Comparison of ENCODE assay signal across 19 mouse cellular contexts in genomic region chr11:4148536-4149156, GRCm38 (mm10). TPM values are rescaled to one million over a fixed set of nuclear protein-coding genes. Genes with fewer than 3 reads are reported as not detected.
DNase-seq lines count a peak whose midpoint lies in the region; ATAC-seq and TF ChIP-seq lines count a peak whose summit lies in the region.
"Had no signal": no experiment of that assay in that cellular context is flagged by ENCODE, and none has a peak within 500 bp of the region (broad histone marks: within the 10 kb centered on the region; RNA-seq: fewer than 3 reads in every experiment).

No protein-coding gene starts in this region.

- no peak for TF ChIP-seq CTCF in heart, adult 2 months (IDR thresholded peaks at IDR 0.05)
- no peak for TF ChIP-seq CTCF in kidney, postnatal 0 days (IDR thresholded peaks at IDR 0.05; ENCODE audit: low read depth)

- DNase-seq in adrenal gland, postnatal 10 days = peak; percentile 32
- DNase-seq in adrenal gland, adult 18-20 months (ENCODE audit: low spot score in 2 of 2) = no peak
- DNase-seq in heart, adult 2 months = no peak
- DNase-seq in heart, postnatal 25 days (ENCODE audit: low spot score) = no peak
- no peak for DNase-seq in kidney, postnatal 0 days (ENCODE audit: low spot score)
- DNase-seq in kidney, postnatal 4 days = no peak
- peak; percentile 33 for DNase-seq in ovary, adult 18-20 months (ENCODE audit: low spot score)
- no peak for DNase-seq in ovary, postnatal 10 days (ENCODE audit: low spot score)
- DNase-seq: cerebellum, adult 8-10 months; cerebellum, postnatal 25 days; gastrocnemius, postnatal 25 days; heart, postnatal 4 days had no signal

- H3K27ac ChIP-seq in heart, adult 2 months = peak overlapping the region; percentile 58
- H3K27ac ChIP-seq in kidney, postnatal 0 days = peak overlapping the region; percentile 42; the same call in 1 of the 2 replicates
- H3K27ac ChIP-seq: embryonic facial prominence, embryonic 13.5 days; forebrain, embryonic 12.5 days; heart, embryonic 13.5 days; hindbrain, embryonic 14.5 days; intestine, embryonic 15.5 days had no signal

- intact Hi-C loops in heart, adult 2 months (cut with DNase I) = no loop called here
- intact Hi-C loops in heart, postnatal 25 days (cut with DNase I) = no loop called here

- 81% methylated on average over 9 of the region's 9 CpGs for WGBS in heart, adult 2 months
- 50% methylated on average over 9 of the region's 9 CpGs for WGBS in kidney, postnatal 0 days

- no peak for TF ChIP-seq POLR2A in heart, adult 2 months (IDR thresholded peaks at IDR 0.05; ENCODE audit: insufficient read depth, low read depth, low read length)

- no peak overlapping the region for H3K4me3 ChIP-seq in heart, adult 2 months
- no peak overlapping the region for H3K4me3 ChIP-seq in kidney, postnatal 0 days (replicated peaks; ENCODE audit: low read depth, low read length)
- H3K4me3 ChIP-seq: embryonic facial prominence, embryonic 13.5 days; forebrain, embryonic 12.5 days; heart, embryonic 13.5 days; intestine, embryonic 15.5 days had no signal

- no peaks in the 10 kb centered on the region for H3K9me3 ChIP-seq in kidney, postnatal 0 days (replicated peaks; ENCODE audit: low read length)
- H3K9me3 ChIP-seq: embryonic facial prominence, embryonic 13.5 days; forebrain, embryonic 12.5 days; heart, embryonic 13.5 days; intestine, embryonic 15.5 days had no signal

- no peaks in the 10 kb centered on the region for H3K79me2 ChIP-seq in heart, adult 2 months (replicated peaks; ENCODE audit: control insufficient read depth, insufficient read depth, low read length)

- no peaks in the 10 kb centered on the region for H3K27me3 ChIP-seq in heart, adult 2 months (ENCODE audit: control insufficient read depth, insufficient read depth, low read length)
- no peaks in the 10 kb centered on the region for H3K27me3 ChIP-seq in kidney, postnatal 0 days (ENCODE audit: insufficient read depth, low read length)
- H3K27me3 ChIP-seq: embryonic facial prominence, embryonic 13.5 days; forebrain, embryonic 12.5 days; heart, embryonic 13.5 days; intestine, embryonic 15.5 days had no signal

- no peaks in the 10 kb centered on the region for H3K36me3 ChIP-seq in heart, adult 2 months (ENCODE audit: control insufficient read depth, insufficient read depth, low read length)
- peaks cover 16% of the 10 kb centered on the region; the same call in 1 of the 2 replicates for H3K36me3 ChIP-seq in kidney, postnatal 0 days (ENCODE audit: insufficient read depth, low read length)
- H3K36me3 ChIP-seq: intestine, embryonic 15.5 days had no signal

- H3K4me1 ChIP-seq in heart, adult 2 months (ENCODE audit: control insufficient read depth, insufficient read depth, low read length) = peaks cover 4% of the 10 kb centered on the region
- H3K4me1 ChIP-seq in kidney, postnatal 0 days (replicated peaks; ENCODE audit: insufficient read depth, low read length) = no peaks in the 10 kb centered on the region
- H3K4me1 ChIP-seq: embryonic facial prominence, embryonic 13.5 days; forebrain, embryonic 12.5 days; intestine, embryonic 15.5 days had no signal

- H3K9ac ChIP-seq in heart, adult 2 months (ENCODE audit: low read depth, low read length) = no peak overlapping the region
- H3K9ac ChIP-seq in kidney, postnatal 0 days (ENCODE audit: low read depth, low read length) = no peak overlapping the region
- H3K9ac ChIP-seq: embryonic facial prominence, embryonic 13.5 days; forebrain, embryonic 12.5 days; heart, embryonic 13.5 days; hindbrain, embryonic 14.5 days; intestine, embryonic 15.5 days had no signal

- H3K4me2 ChIP-seq in kidney, postnatal 0 days (ENCODE audit: low read length) = no peak overlapping the region
- H3K4me2 ChIP-seq: embryonic facial prominence, embryonic 13.5 days; forebrain, embryonic 12.5 days; heart, embryonic 13.5 days; hindbrain, embryonic 14.5 days; intestine, embryonic 15.5 days had no signal

- no peak for ATAC-seq in kidney, postnatal 0 days (replicated peaks; ENCODE audit: low FRiP score, low read depth)
- ATAC-seq: forebrain, embryonic 16.5 days; intestine, embryonic 15.5 days had no signal

- TF ChIP-seq EP300 in heart, adult 2 months (IDR thresholded peaks at IDR 0.05; ENCODE audit: insufficient read depth, low read depth, low read length) = no peak

RNA-seq across cellular contexts. Expression of gene Ccdc157, which starts 11.4 kb away (rescaled TPM):
- total RNA-seq in adrenal gland, postnatal 10 days (2021) = 1 to 10 TPM; 8.7 to 9.0 TPM
- total RNA-seq in adrenal gland, adult 18-20 months (2021) = 10 to 100 TPM; 10.8 to 12.5 TPM
- total RNA-seq in heart, adult 2 months (2021) = 1 to 10 TPM; 4.5 to 4.6 TPM
- 6.7 and 9.9 TPM in 2 replicates for polyA plus RNA-seq in heart, adult 2 months (2012; rRNA removed)
- total RNA-seq in heart, postnatal 25 days (2021) = 1 to 10 TPM; 5.0 to 5.3 TPM
- 5.9 and 6.0 TPM in 2 replicates for polyA plus RNA-seq in kidney, postnatal 0 days (2015; fragmentation: Nextera tagmentation; extraction: Ambion mirVana)

RNA-seq across cellular contexts. Expression of gene Sf3a1, which starts 11.5 kb away (rescaled TPM):
- total RNA-seq in adrenal gland, postnatal 10 days (2021) = 10 to 100 TPM; 41.0 to 44.7 TPM
- 10 to 100 TPM; 50.3 to 59.9 TPM for total RNA-seq in adrenal gland, adult 18-20 months (2021)
- 10 to 100 TPM; 37.2 to 38.7 TPM for total RNA-seq in heart, adult 2 months (2021)
- polyA plus RNA-seq in heart, adult 2 months (2012; rRNA removed) = 17.9 and 23.4 TPM in 2 replicates
- total RNA-seq in heart, postnatal 25 days (2021) = 10 to 100 TPM; 40.0 to 43.9 TPM
- 31.2 and 31.3 TPM in 2 replicates for polyA plus RNA-seq in kidney, postnatal 0 days (2015; fragmentation: Nextera tagmentation; extraction: Ambion mirVana)

RNA-seq across cellular contexts. Expression of gene Rnf215, which starts 13.6 kb away (rescaled TPM):
- total RNA-seq in adrenal gland, postnatal 10 days (2021) = 10 to 100 TPM; 16.7 to 21.2 TPM
- total RNA-seq in adrenal gland, adult 18-20 months (2021) = 10 to 100 TPM; 22.7 to 23.7 TPM
- total RNA-seq in heart, adult 2 months (2021) = 10 to 100 TPM; 12.9 to 13.4 TPM
- 16.1 and 17.7 TPM in 2 replicates for polyA plus RNA-seq in heart, adult 2 months (2012; rRNA removed)
- total RNA-seq in heart, postnatal 25 days (2021) = 10 to 100 TPM; 13.2 to 13.8 TPM
- polyA plus RNA-seq in kidney, postnatal 0 days (2015; fragmentation: Nextera tagmentation; extraction: Ambion mirVana) = 29.8 and 30.9 TPM in 2 replicates

RNA-seq across cellular contexts. Expression of gene Sec14l2, which starts 25.4 kb away (rescaled TPM):
- total RNA-seq in adrenal gland, postnatal 10 days (2021) = 10 to 100 TPM; 16.4 to 33.8 TPM
- total RNA-seq in adrenal gland, adult 18-20 months (2021) = 1 to 10 TPM; 1.5 to 1.7 TPM
- under 1 TPM; 0.52 to 0.89 TPM for total RNA-seq in heart, adult 2 months (2021)
- polyA plus RNA-seq in heart, adult 2 months (2012; rRNA removed) = 0.35 and 0.53 TPM in 2 replicates
- total RNA-seq in heart, postnatal 25 days (2021) = 1 to 10 TPM in 1 of 2 experiments, under 1 TPM in 1; 0.73 to 1.1 TPM
- polyA plus RNA-seq in kidney, postnatal 0 days (2015; fragmentation: Nextera tagmentation; extraction: Ambion mirVana) = 1.3 and 1.4 TPM in 2 replicates
- total RNA-seq: granulocyte monocyte progenitor cell, adult 5-6 weeks had no signal

RNA-seq across cellular contexts. Expression of gene Tbc1d10a, which starts 37.9 kb away (rescaled TPM):
- 10 to 100 TPM; 15.1 to 16.4 TPM for total RNA-seq in adrenal gland, postnatal 10 days (2021)
- total RNA-seq in adrenal gland, adult 18-20 months (2021) = 10 to 100 TPM; 14.8 to 23.3 TPM
- 10 to 100 TPM; 10.1 to 10.7 TPM for total RNA-seq in heart, adult 2 months (2021)
- 17.3 and 22.3 TPM in 2 replicates for polyA plus RNA-seq in heart, adult 2 months (2012; rRNA removed)
- 10 to 100 TPM in 1 of 2 experiments, 1 to 10 TPM in 1; 9.3 to 10.9 TPM for total RNA-seq in heart, postnatal 25 days (2021)
- polyA plus RNA-seq in kidney, postnatal 0 days (2015; fragmentation: Nextera tagmentation; extraction: Ambion mirVana) = 40.6 and 41.1 TPM in 2 replicates

Comparison
In these comparisons a context has a peak if more than half of its experiments do, and no peak if none do; other contexts are left out.
1. DNase-seq: peak in adrenal gland, postnatal 10 days (single experiment) and ovary, adult 18-20 months (single experiment); none in adrenal gland, adult 18-20 months (0 of 2), heart, adult 2 months (0 of 2), heart, postnatal 25 days (single experiment), kidney, postnatal 0 days (single experiment), kidney, postnatal 4 days (0 of 2) and ovary, postnatal 10 days (single experiment).